Mouse (Mus musculus) neural tube, embryonic 11.5 days (tissue): ENCODE data around the gene 0610030E20Rik. TPM values are rescaled to one million over a fixed set of nuclear protein-coding genes. Genes with fewer than 3 reads are reported as not detected.

Experiments used
- ATAC-seq: fragments of 200-750 bp; cut with Nextera tagmentation; 2 replicates; pipeline ENCODE4 v1.8.0; 2017; ENCODE audit warnings: moderate number of reproducible peaks, mild to moderate bottlenecking, moderate TSS enrichment, moderate library complexity; ENCODE audit not compliant: insufficient read depth, low FRiP score, low TSS enrichment
- DNase-seq: peaks from one replicate; pipeline ENCODE4 v3.0.0-alpha.2; 2015; ENCODE audit warnings: low spot score
- H3K27ac ChIP-seq: fragments of 300-500 bp; sonication (generic); 2 replicates; pipeline ENCODE4 v1.5.1; 2014; ENCODE audit warnings: low read depth, mild to moderate bottlenecking, low read length
- H3K27me3 ChIP-seq: fragments of 300-500 bp; sonication (generic); 2 replicates; pipeline ENCODE4 v1.6.1; 2014; ENCODE audit warnings: mild to moderate bottlenecking, low read length, mixed read lengths; ENCODE audit not compliant: control insufficient read depth, insufficient read depth
- H3K36me3 ChIP-seq: fragments of 300-500 bp; sonication (generic); 2 replicates; pipeline ENCODE4 v1.6.1; 2014; ENCODE audit warnings: mild to moderate bottlenecking, low read length, moderate library complexity, mixed read lengths; ENCODE audit not compliant: control insufficient read depth, insufficient read depth
- H3K4me1 ChIP-seq: fragments of 300-500 bp; sonication (generic); 2 replicates; pipeline ENCODE4 v1.6.1; 2014; ENCODE audit warnings: low read length, mixed read lengths; ENCODE audit not compliant: control insufficient read depth, insufficient read depth
- H3K4me2 ChIP-seq: fragments of 300-500 bp; sonication (generic); 2 replicates; pipeline ENCODE4 v1.6.1; 2014; ENCODE audit warnings: low read depth, mild to moderate bottlenecking, moderate library complexity
- H3K4me3 ChIP-seq: fragments of 300-500 bp; sonication (generic); 2 replicates; pipeline ENCODE4 v1.5.1; 2014; ENCODE audit warnings: low read depth, low read length
- H3K9ac ChIP-seq: fragments of 300-500 bp; sonication (generic); 2 replicates; pipeline ENCODE4 v1.6.1; 2014; ENCODE audit warnings: mild to moderate bottlenecking, low read length
- H3K9me3 ChIP-seq: fragments of 300-500 bp; sonication (generic); 2 replicates; pipeline ENCODE4 v1.6.1; 2016; ENCODE audit warnings: low read length; ENCODE audit not compliant: control insufficient read depth
- WGBS: fragments of 180-500 bp; shearing (Covaris S2); extraction: QIAGEN DNeasy Blood & Tissue Kit; methylation state at CpG from one replicate; pipeline ENCODE4 v1.1.7; 2014; 5-methylcytosine and 5-hydroxymethylcytosine counted together
- polyA plus RNA-seq: library from polyadenylated mRNA; unstranded; fragments of >200 nt; fragmentation: Nextera tagmentation; extraction: Ambion mirVana; gene quantifications from 2 replicates; pipeline ENCODE4 v1.2.1, GENCODE M21; 2014

Gene 0610030E20Rik
- 17.4 TPM in 2 replicates for polyA plus RNA-seq

- H3K27me3 ChIP-seq, result no peaks in the 10 kb centered on the region
- peaks cover 14% of the 10 kb centered on the region for H3K4me1 ChIP-seq
- H3K9me3 ChIP-seq, result no peaks in the 10 kb centered on the region
- WGBS, result under 1% methylated on average over 65 of the region's 72 CpGs
- peak within 1 kb of the TSS; percentile 89 for H3K9ac ChIP-seq
- H3K4me2 ChIP-seq, result peak within 1 kb of the TSS; percentile 52
- peak within 1 kb of the TSS; percentile 88 for H3K4me3 ChIP-seq
- H3K27ac ChIP-seq, result peak within 1 kb of the TSS; percentile 54; the same call in 1 of the 2 replicates
- H3K36me3 ChIP-seq, result no peaks in the 10 kb centered on the region
- DNase-seq (peak; percentile 81), ATAC-seq (peak; percentile 57; the same call in 1 of the 2 replicates)
These were observed at the start of gene 0610030E20Rik for GRCm38 (mm10) chr6:72347166-72347941. Gene 0610030E20Rik, plus strand, starts transcription at chr6:72347317.

- no peak for ATAC-seq
- 82% methylated on average over 3 of the region's 3 CpGs for WGBS
- Histone ChIP-seq H3K27me3 (no peaks in the 10 kb centered on the region), H3K4me2 (no peak overlapping the region), H3K4me1 (no peaks in the 10 kb centered on the region), H3K36me3 (no peaks in the 10 kb centered on the region), H3K27ac (no peak overlapping the region), H3K9me3 (no peaks in the 10 kb centered on the region), H3K4me3 (no peak overlapping the region), H3K9ac (no peak overlapping the region)
- no peak for DNase-seq
These were observed 49.3 kb upstream of the 0610030E20Rik start for GRCm38 (mm10) chr6:72297825-72298224.

GRCm38 (mm10) chr6:72302349-72302925 lies 44.7 kb upstream of the 0610030E20Rik start:
- Histone ChIP-seq H3K4me3 (no peak overlapping the region), H3K9me3 (no peaks in the 10 kb centered on the region), H3K9ac (no peak overlapping the region), H3K4me2 (no peak overlapping the region), H3K27me3 (no peaks in the 10 kb centered on the region), H3K27ac (no peak overlapping the region), H3K36me3 (no peaks in the 10 kb centered on the region), H3K4me1 (no peaks in the 10 kb centered on the region)
- WGBS, result 79% methylated on average over 11 of the region's 11 CpGs
- DNase-seq (no peak), ATAC-seq (no peak)

GRCm38 (mm10) chr6:72303510-72303909 lies 43.6 kb upstream of the 0610030E20Rik start:
- no peak overlapping the region for H3K9ac ChIP-seq
- no peak overlapping the region for H3K4me3 ChIP-seq
- H3K9me3 ChIP-seq, result no peaks in the 10 kb centered on the region
- H3K36me3 ChIP-seq, result no peaks in the 10 kb centered on the region
- H3K27me3 ChIP-seq, result no peaks in the 10 kb centered on the region
- no peak overlapping the region for H3K4me2 ChIP-seq
- H3K27ac ChIP-seq, result no peak overlapping the region
- ATAC-seq (no peak), DNase-seq (no peak)
- no peaks in the 10 kb centered on the region for H3K4me1 ChIP-seq
- 57% methylated on average over 9 of the region's 9 CpGs for WGBS

GRCm38 (mm10) chr6:72312198-72312597 lies 34.9 kb upstream of the 0610030E20Rik start:
- Histone ChIP-seq H3K27me3 (no peaks in the 10 kb centered on the region), H3K9me3 (no peaks in the 10 kb centered on the region), H3K4me2 (no peak overlapping the region), H3K27ac (no peak overlapping the region), H3K36me3 (peaks cover 2% of the 10 kb centered on the region; the same call in 1 of the 2 replicates), H3K4me3 (no peak overlapping the region), H3K4me1 (no peaks in the 10 kb centered on the region), H3K9ac (no peak overlapping the region)
- 94% methylated on average over 3 of the region's 3 CpGs for WGBS
- DNase-seq (no peak), ATAC-seq (no peak)

- H3K36me3 ChIP-seq, result peaks cover 8% of the 10 kb centered on the region
- H3K4me3 ChIP-seq, result no peak overlapping the region
- DNase-seq, result no peak
- no peak overlapping the region for H3K9ac ChIP-seq
- 87% methylated on average over 11 of the region's 11 CpGs for WGBS
- no peak overlapping the region for H3K4me2 ChIP-seq
- no peaks in the 10 kb centered on the region for H3K4me1 ChIP-seq
- no peak for ATAC-seq
- no peak overlapping the region for H3K27ac ChIP-seq
- H3K27me3 ChIP-seq, result no peaks in the 10 kb centered on the region
- no peaks in the 10 kb centered on the region for H3K9me3 ChIP-seq
These were observed 33.8 kb upstream of the 0610030E20Rik start for GRCm38 (mm10) chr6:72313124-72313867.

GRCm38 (mm10) chr6:72315384-72315783 lies 31.7 kb upstream of the 0610030E20Rik start:
- no peak for ATAC-seq
- 88% methylated on average over 2 of the region's 2 CpGs for WGBS
- Histone ChIP-seq H3K36me3 (peaks cover 8% of the 10 kb centered on the region), H3K4me3 (no peak overlapping the region), H3K4me2 (no peak overlapping the region), H3K27me3 (no peaks in the 10 kb centered on the region), H3K4me1 (no peaks in the 10 kb centered on the region), H3K9me3 (no peaks in the 10 kb centered on the region), H3K27ac (no peak overlapping the region), H3K9ac (no peak overlapping the region)
- DNase-seq, result no peak

GRCm38 (mm10) chr6:72316044-72316443 lies 31.1 kb upstream of the 0610030E20Rik start:
- Histone ChIP-seq H3K27ac (no peak overlapping the region), H3K27me3 (no peaks in the 10 kb centered on the region), H3K4me3 (no peak overlapping the region), H3K4me1 (no peaks in the 10 kb centered on the region), H3K36me3 (peaks cover 11% of the 10 kb centered on the region), H3K9ac (no peak overlapping the region), H3K4me2 (no peak overlapping the region), H3K9me3 (no peaks in the 10 kb centered on the region)
- no peak for DNase-seq
- WGBS, result 88% methylated on average over 1 of the region's 1 CpGs
- ATAC-seq, result no peak
